Mouse (Mus musculus) ES-CJ7 (cell line): ENCODE measurements around the gene Rreb1.

Experiments used
- DNase-seq: peaks from one replicate; pipeline ENCODE4 v3.0.0; 2011; ENCODE audit warnings: low read depth, low spot score

The Rreb1 gene

GRCm38 (mm10) chr13:37778594-37779231 is 513 bp downstream of the Rreb1 start:
- DNase-seq: peak; percentile 56

GRCm38 (mm10) chr13:37779251-37779667 is 1.1 kb downstream of the Rreb1 start:
- DNase-seq: no peak

- no peak for DNase-seq
These were observed 3.4 kb downstream of the Rreb1 start for GRCm38 (mm10) chr13:37781557-37781956.

GRCm38 (mm10) chr13:37782144-37782543 is 3.9 kb downstream of the Rreb1 start:
- no peak for DNase-seq

GRCm38 (mm10) chr13:37783676-37784075 is 5.5 kb downstream of the Rreb1 start:
- no peak for DNase-seq

- peak; percentile 32 for DNase-seq
These were observed 6.0 kb downstream of the Rreb1 start for GRCm38 (mm10) chr13:37784226-37784625.

GRCm38 (mm10) chr13:37792739-37793336 is 14.6 kb downstream of the Rreb1 start:
- no peak for DNase-seq

- DNase-seq: no peak
These were observed 20.6 kb downstream of the Rreb1 start for GRCm38 (mm10) chr13:37798811-37799210.

- no peak for DNase-seq
These were observed 21.2 kb downstream of the Rreb1 start for GRCm38 (mm10) chr13:37799413-37799812.

GRCm38 (mm10) chr13:37801101-37802075 is 23.2 kb downstream of the Rreb1 start:
- no peak for DNase-seq

- no peak for DNase-seq
These were observed 24.2 kb downstream of the Rreb1 start for GRCm38 (mm10) chr13:37802246-37803003.

- DNase-seq: no peak
These were observed 25.0 kb downstream of the Rreb1 start for GRCm38 (mm10) chr13:37803244-37803643.

GRCm38 (mm10) chr13:37804023-37804422 is 25.8 kb downstream of the Rreb1 start:
- no peak for DNase-seq

GRCm38 (mm10) chr13:37815001-37815400 is 36.8 kb downstream of the Rreb1 start:
- DNase-seq: no peak

GRCm38 (mm10) chr13:37816736-37817135 is 38.5 kb downstream of the Rreb1 start:
- DNase-seq: no peak

- DNase-seq: peak; percentile 55
These were observed 43.2 kb downstream of the Rreb1 start for GRCm38 (mm10) chr13:37821413-37821812.

- no peak for DNase-seq
These were observed 46.2 kb downstream of the Rreb1 start for GRCm38 (mm10) chr13:37824331-37824920.

- DNase-seq: peak; percentile 76
These were observed 46.9 kb downstream of the Rreb1 start for GRCm38 (mm10) chr13:37824956-37825645.

GRCm38 (mm10) chr13:37825646-37826280 is 47.6 kb downstream of the Rreb1 start:
- DNase-seq: peak; percentile 76
